12 mouse cellular contexts compared by ENCODE assay signal in genomic region chr14:121780144-121780913, GRCm38 (mm10). TPM values are rescaled to one million over a fixed set of nuclear protein-coding genes. Genes with fewer than 3 reads are reported as not detected.
DNase-seq lines count a peak whose midpoint lies in the region; ATAC-seq and TF ChIP-seq lines count a peak whose summit lies in the region.
"Had no signal": no experiment of that assay in that cellular context is flagged by ENCODE, and none has a peak within 500 bp of the region (broad histone marks: within the 10 kb centered on the region; RNA-seq: fewer than 3 reads in every experiment).

No protein-coding gene starts in this region.

- peak overlapping the region; percentile 78 for H3K27ac ChIP-seq in gastrocnemius, adult 2 months
- peak overlapping the region; percentile 89 for H3K27ac ChIP-seq in kidney, embryonic 16.5 days (ENCODE audit: low read length)
- H3K27ac ChIP-seq in embryonic facial prominence, embryonic 10.5 days (replicated peaks): peak overlapping the region; percentile 48
- H3K27ac ChIP-seq in limb, embryonic 14.5 days (replicated peaks; ENCODE audit: low read depth, low read length): peak overlapping the region; percentile 56

- H3K4me2 ChIP-seq in kidney, embryonic 16.5 days (replicated peaks; ENCODE audit: low read depth, low read length): no peak overlapping the region
- no peak overlapping the region for H3K4me2 ChIP-seq in limb, embryonic 14.5 days (replicated peaks; ENCODE audit: low read depth, low read length, severe bottlenecking)

- no peak for ATAC-seq in kidney, embryonic 16.5 days (ENCODE audit: low FRiP score, low TSS enrichment)
- 0 out of 2 replicates have a peak, but pooled peaks have one; percentile 27 for ATAC-seq in limb, embryonic 14.5 days (ENCODE audit: low FRiP score, low read depth)
- ATAC-seq: forebrain, postnatal 0 days; midbrain, embryonic 16.5 days had no signal

- TF ChIP-seq CTCF in gastrocnemius, adult 2 months (IDR thresholded peaks at IDR 0.05): no peak

- H3K36me3 ChIP-seq in kidney, embryonic 16.5 days (ENCODE audit: insufficient read depth, low read length): no peaks in the 10 kb centered on the region
- H3K36me3 ChIP-seq in embryonic facial prominence, embryonic 10.5 days (replicated peaks): no peaks in the 10 kb centered on the region
- no peaks in the 10 kb centered on the region for H3K36me3 ChIP-seq in limb, embryonic 14.5 days (ENCODE audit: control insufficient read depth, insufficient read depth, low read length)

- peaks cover 31% of the 10 kb centered on the region for H3K4me1 ChIP-seq in kidney, embryonic 16.5 days (ENCODE audit: insufficient read depth, low read length)
- peaks cover 18% of the 10 kb centered on the region for H3K4me1 ChIP-seq in embryonic facial prominence, embryonic 10.5 days
- peaks cover 15% of the 10 kb centered on the region for H3K4me1 ChIP-seq in limb, embryonic 14.5 days (ENCODE audit: control insufficient read depth, insufficient read depth, low read length)

- 44% methylated on average over 11 of the region's 11 CpGs for WGBS in kidney, embryonic 16.5 days
- 65% methylated on average over 11 of the region's 11 CpGs for WGBS in embryonic facial prominence, embryonic 10.5 days
- WGBS in limb, embryonic 14.5 days: 26% methylated on average over 11 of the region's 11 CpGs

- intact Hi-C loops in gastrocnemius, adult 2 months (cut with DNase I): no loop called here

- no peak for DNase-seq in gastrocnemius, adult 2 months
- no peak for DNase-seq in gastrocnemius, postnatal 4 days (ENCODE audit: low spot score in 2 of 2)
- no peak for DNase-seq in kidney, adult 9 months
- DNase-seq in embryonic facial prominence, embryonic 10.5 days (ENCODE audit: low spot score): no peak
- DNase-seq in limb, embryonic 14.5 days (ENCODE audit: low spot score): no peak
- DNase-seq in thymus, postnatal 0 days (ENCODE audit: low spot score): no peak
- DNase-seq in ovary, postnatal 10 days (ENCODE audit: low spot score): no peak
- DNase-seq: forebrain, postnatal 0 days; layer of hippocampus, adult 9-11 months; thymus, postnatal 14 days had no signal

- H3K9me3 ChIP-seq in kidney, embryonic 16.5 days (ENCODE audit: low read length): no peaks in the 10 kb centered on the region
- H3K9me3 ChIP-seq in embryonic facial prominence, embryonic 10.5 days: no peaks in the 10 kb centered on the region
- no peaks in the 10 kb centered on the region for H3K9me3 ChIP-seq in limb, embryonic 14.5 days (ENCODE audit: control insufficient read depth, low read length)

- no peak for TF ChIP-seq POLR2A in limb, embryonic 14.5 days (IDR thresholded peaks at IDR 0.05; ENCODE audit: borderline replicate concordance, extremely low read depth, insufficient read depth, insufficient read length)

- peak overlapping the region; percentile 36 for H3K9ac ChIP-seq in kidney, embryonic 16.5 days (replicated peaks; ENCODE audit: low read length)
- no peak overlapping the region for H3K9ac ChIP-seq in limb, embryonic 14.5 days (ENCODE audit: low read depth, low read length, severe bottlenecking)
- H3K9ac ChIP-seq: forebrain, postnatal 0 days had no signal

- no peak overlapping the region for H3K4me3 ChIP-seq in gastrocnemius, adult 2 months
- no peak overlapping the region for H3K4me3 ChIP-seq in kidney, embryonic 16.5 days (ENCODE audit: low read length)
- no peak overlapping the region for H3K4me3 ChIP-seq in embryonic facial prominence, embryonic 10.5 days
- no peak overlapping the region for H3K4me3 ChIP-seq in limb, embryonic 14.5 days (replicated peaks; ENCODE audit: low read length)

- H3K27me3 ChIP-seq in kidney, embryonic 16.5 days (ENCODE audit: insufficient read depth, low read length): no peaks in the 10 kb centered on the region
- H3K27me3 ChIP-seq in embryonic facial prominence, embryonic 10.5 days (replicated peaks; ENCODE audit: low read depth, poor library complexity, severe bottlenecking): no peaks in the 10 kb centered on the region
- H3K27me3 ChIP-seq in limb, embryonic 14.5 days (ENCODE audit: control insufficient read depth, insufficient read depth, low read length): no peaks in the 10 kb centered on the region

RNA-seq across cellular contexts. Expression of gene Dock9, which starts 17.3 kb away (rescaled TPM):
- 10 to 100 TPM; 15.3 to 21.4 TPM for total RNA-seq in gastrocnemius, adult 2 months (2021)
- 10 to 100 TPM; 40.2 to 44.6 TPM for total RNA-seq in gastrocnemius, postnatal 4 days (2021)
- polyA plus RNA-seq in kidney, embryonic 16.5 days (2015; fragmentation: Nextera tagmentation; extraction: Ambion mirVana): 13.0 and 14.0 TPM in 2 replicates
- 4.0 and 4.1 TPM in 2 replicates for polyA plus RNA-seq in embryonic facial prominence, embryonic 10.5 days (2016; fragmentation: Nextera tagmentation; extraction: Ambion mirVana)
- 18.4 and 19.7 TPM in 2 replicates for polyA plus RNA-seq in limb, embryonic 14.5 days (2012; rRNA removed)
- polyA plus RNA-seq in limb, embryonic 14.5 days (2014; fragmentation: Nextera tagmentation; extraction: Ambion mirVana): 12.3 and 13.8 TPM in 2 replicates
- polyA plus RNA-seq in thymus, postnatal 0 days (2015; fragmentation: Nextera tagmentation; extraction: Ambion mirVana): 4.2 and 4.9 TPM in 2 replicates
